Mouse (Mus musculus) layer of hippocampus, adult 9-10 months (tissue): ENCODE measurements at regions not wholly inside any gene's neighbourhood (a gene's known extent, or its start where the extent isn't known, plus 50 kb on each side); places are given as distances from the start of the nearest gene placed in this dataset.
A peak's percentile ranks its signal among the peaks of the same experiment; 100 is the strongest.

Experiments used
- DNase-seq: peaks from one replicate; pipeline ENCODE4 v3.0.0; 2022; ENCODE audit warnings: low spot score

DNA sequence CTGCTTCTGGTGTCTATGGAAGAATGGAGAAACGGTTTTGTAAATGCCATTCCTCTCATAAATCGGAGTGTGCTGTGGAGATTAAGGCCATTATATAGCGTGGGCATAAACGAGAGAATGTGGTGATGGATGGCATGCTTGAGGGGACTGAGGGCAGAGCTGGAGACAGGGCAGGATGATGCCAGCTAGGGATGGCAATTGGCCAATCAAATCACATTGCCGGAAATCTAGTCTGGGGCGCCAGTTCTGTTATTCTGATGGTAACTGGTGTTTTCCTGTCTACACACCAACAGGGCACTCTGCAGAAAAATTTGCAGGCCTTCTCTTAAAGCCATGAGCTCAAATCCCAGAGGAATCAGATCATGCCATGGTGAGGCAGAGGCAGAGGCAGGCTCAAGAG is 224.9 kb upstream of the Kazn start:
- DNase-seq, result no peak

DNA sequence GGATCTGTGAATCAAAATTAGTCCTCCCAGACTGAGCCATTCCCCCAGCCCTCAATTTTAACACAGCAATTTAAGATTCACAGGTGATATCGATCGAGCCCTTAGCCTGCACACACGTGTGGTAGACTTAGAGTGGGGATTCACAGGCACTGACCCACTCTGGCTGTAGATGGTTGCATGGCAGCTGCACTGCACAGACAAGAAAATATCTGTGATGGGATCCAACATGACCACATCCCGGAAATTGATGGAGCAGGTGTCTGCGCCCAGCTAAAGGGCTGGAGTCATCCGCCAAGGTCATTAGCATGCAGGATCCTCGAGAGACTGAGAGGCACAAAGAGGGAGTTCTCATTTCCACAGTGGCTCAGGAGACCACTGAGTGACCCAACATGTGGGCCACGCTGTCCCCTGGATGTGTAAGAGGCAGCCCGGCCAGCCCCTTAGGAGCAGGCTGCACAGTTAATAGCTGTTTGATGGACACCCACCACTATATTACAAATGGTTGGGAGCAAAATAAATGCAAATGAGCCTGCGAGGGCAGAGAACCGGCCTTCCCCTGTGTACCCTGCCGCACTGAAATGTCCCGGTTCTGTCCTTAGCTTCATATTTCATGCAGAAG is 221.4 kb upstream of the Kazn start:
- DNase-seq, result no peak

- no peak for DNase-seq
Observed at GRCm38 (mm10) chr4:142452614-142453013, 213.4 kb upstream of the Kazn start.

GRCm38 (mm10) chr4:142450884-142451283 is 211.7 kb upstream of the Kazn start:
- DNase-seq, result no peak

- no peak for DNase-seq
Observed at GRCm38 (mm10) chr4:142449713-142450112, 210.5 kb upstream of the Kazn start.

DNA sequence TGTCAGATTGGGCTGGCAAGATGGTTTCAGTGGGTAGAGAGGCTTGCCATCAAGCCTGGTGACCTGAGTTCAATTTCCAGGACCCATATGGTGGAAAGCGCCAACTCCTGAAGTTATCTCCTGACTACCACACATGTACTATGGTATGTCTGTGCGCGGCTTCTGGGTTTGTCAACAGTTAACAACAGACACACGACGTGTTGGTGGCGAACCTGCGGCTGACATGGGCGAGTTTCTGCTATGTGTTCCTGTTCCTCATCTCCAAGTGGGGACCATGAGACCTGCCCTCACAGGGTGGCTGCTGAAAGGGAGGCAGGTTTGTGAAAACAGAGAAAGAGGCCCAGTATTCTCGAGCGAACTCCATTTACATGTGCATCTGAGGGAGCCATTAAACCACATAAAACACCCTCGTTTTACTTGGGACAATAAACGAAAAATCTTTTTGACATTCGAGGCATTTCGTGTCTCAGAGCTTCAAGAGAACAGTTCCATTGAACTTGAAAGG is 210.0 kb upstream of the Kazn start:
- no peak for DNase-seq

- DNase-seq, result no peak
Observed at GRCm38 (mm10) chr4:142447529-142447928, 208.3 kb upstream of the Kazn start.

DNA sequence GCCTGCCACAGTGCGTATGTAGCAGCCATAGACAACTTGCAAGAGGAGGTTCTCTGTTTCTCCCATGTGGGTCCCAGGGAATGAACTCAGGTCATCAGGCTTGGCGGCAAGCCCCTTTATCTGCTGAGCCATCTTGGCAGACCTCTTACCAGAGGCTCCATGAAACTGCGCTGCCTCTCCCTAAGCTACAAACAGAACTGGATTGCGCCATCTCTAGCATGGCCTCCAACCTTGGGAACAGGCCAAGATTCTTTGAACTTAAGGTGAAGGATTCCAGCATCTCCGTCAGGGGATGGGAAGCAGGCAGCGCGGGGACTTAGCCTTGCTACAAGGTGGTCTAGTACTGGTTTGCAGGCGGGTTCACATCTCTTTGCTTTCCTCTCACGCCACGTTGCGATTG is 201.8 kb upstream of the Kazn start:
- DNase-seq, result no peak

GRCm38 (mm10) chr4:142439450-142440183 is 200.4 kb upstream of the Kazn start:
- no peak for DNase-seq

- no peak for DNase-seq
Observed at GRCm38 (mm10) chr4:142424596-142424995, 185.4 kb upstream of the Kazn start.

DNA sequence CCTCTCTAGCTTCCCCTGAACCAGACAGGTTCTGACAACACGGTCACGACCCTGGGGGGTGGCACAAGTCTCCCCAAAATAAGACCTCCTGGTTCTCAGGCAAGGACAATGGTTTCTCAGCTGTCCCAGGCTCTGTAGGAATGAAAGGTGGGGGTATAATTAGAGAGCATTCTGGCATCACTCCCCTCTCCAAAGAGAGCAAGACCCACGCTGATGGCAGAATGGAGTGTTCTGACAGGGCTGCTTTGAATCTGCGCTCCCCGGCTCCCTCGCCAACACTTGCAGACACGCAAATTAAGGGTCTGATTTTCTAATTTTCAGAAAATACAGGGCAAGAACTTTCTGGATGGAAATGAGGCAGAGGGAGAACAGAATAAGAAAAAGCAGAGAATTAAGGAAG is 181.2 kb upstream of the Kazn start:
- no peak for DNase-seq

DNA sequence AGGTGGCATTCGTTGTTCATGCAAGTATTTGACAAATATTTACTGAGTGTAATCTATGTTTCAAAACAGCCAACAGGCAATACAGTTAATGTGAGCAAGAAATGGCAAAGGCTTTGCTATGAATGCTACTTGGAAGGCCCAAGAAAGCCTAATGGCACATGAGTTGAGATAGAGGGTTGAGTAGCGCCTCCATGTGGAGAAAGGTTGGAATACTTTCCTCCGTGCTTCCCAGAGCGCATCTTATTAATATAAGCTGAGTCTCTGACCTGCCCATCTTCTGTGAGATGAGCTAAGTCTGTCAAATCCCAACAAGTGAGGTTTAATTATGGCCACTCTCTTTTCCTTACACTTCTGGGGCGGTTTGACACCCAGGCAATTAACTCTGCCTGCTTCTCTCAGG is 175.7 kb upstream of the Kazn start:
- no peak for DNase-seq

GRCm38 (mm10) chr4:142411792-142412191 is 172.6 kb upstream of the Kazn start:
- DNase-seq, result no peak

DNA sequence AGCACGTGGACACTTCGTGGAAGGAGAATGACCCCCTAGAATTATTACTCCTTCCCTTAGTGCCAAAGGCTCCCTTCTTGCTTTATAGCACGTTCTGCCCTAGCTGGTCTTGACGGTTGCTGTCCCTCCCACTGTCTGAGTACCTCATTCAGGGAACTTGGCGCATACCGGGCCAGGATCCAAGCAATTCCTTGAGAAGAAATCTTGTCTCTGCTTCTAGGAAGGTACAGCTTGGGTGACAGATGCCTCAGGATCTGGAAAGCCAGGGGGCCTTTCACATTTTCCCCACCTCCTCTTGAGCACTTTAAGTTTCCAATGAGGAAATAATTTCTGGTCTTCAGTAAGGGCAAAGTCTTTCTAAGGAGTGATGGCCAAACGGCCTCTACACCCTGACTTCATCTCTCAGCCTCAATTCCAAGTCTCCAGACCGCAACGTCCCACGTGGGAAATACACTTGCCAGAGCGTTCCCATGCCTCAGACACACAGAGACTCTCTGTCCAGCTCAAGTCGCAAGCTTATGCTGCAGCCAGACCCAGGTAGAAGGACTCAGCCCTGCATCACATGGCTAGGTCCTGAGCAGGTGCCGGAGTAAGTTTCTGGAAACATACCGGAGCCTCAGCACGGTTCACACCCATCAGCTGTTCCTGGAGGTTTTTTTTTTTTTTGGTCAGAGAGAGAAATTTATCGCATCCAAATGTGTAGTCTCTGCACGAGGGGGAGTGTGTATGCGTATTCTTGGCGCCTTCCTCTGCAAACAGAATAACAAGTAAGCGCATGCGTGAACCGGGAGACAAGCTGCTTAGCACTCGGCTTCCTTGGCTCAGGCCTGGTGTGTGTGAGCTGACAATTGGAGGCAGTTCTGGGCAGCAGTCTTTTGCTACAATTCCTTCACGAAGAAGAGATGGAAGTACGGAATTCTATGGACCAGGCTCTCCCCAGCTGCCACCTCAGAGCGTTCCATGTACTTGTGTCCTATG is 171.7 kb upstream of the Kazn start:
- DNase-seq, result no peak

DNA sequence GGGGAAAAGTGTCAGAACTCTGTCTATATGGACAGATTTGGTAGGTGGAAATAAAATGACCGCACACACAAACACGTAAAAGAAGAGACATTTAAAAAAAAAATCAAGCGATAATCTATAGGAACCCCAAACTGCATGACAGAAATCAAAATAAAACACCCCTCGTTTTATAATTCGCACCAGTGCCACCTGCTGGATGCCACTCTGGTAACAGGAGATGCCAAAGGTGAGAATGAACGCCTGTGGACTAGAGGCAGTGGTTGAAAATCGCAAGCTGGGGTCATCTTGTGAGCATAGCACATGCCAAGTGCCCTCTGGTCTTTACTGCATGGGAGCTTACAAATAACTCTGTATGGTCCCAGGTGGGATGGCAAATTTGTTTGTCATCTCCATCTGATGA is 158.7 kb upstream of the Kazn start:
- DNase-seq, result no peak

DNA sequence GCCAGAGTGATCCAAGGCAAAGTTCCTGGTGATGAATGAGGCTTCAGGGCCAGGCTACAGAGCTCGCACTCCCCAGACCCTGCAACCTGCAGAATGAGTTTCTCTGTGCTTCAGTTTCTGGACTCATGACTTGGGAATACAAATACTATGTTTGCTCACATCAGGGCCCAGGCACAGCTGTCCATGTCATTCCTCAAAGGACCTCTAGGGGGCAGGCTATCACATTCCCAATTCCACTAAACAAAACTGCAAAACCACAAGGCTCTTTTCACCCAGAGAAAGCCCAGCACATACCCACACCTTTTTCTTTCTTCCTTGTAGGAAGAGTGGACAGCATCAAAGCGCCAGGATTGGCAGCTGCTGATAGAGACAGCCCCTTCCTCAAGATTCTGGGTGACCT is 153.7 kb upstream of the Kazn start:
- peak; percentile 71 for DNase-seq

DNA sequence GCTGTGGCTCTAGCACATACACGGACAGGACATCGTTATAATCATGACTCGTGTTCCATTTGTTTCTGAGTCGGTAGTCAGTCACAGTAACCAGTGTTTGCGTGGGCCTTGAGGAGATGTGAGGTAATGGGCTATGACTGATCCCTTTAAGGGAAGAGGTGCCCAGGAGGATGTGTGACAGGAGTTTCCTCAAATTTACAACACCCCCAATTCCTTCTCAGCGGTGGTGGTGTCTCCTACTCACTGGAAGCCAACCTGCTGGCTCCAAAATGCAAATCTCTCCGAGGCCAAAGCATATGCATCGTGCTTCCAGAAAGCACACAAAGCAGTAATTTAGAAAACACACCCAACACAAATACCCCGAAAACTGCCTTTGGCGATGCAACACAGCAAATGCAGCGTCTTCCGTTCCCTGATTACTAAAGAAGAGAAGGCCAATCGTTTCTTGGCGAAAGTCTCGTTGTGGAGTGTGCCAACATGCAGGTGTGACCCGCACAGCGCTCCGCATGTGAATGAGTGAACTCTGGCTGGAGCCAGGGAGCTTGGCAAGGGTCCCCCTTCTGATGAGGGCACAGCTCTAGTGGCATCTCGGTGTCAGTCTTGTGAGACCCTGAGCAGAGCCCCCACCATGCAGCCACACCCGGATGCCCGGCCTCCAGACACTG is 151.5 kb upstream of the Kazn start:
- DNase-seq, result no peak

- no peak for DNase-seq
Observed at GRCm38 (mm10) chr4:142388476-142388875, 149.3 kb upstream of the Kazn start.

GRCm38 (mm10) chr4:142381168-142381567 is 142.0 kb upstream of the Kazn start:
- no peak for DNase-seq

DNA sequence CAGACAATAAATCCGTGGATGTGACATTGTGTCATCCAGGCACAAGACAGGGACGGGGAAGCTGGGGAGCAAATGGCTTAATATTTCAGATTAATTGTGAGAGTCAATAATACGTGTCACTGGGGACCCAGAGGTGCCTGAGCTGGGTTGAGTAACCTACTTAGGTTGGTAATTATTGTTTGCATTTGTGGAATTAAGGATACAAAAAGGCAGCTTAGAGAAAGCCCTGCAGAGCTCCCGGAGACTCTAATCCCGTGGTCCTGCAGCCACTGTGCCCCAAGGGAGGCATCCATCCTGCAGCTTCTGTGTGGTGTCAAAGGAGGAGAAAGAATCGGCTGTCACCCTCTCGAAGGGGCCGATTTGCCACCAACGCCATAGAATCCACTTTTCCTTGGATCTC is 139.3 kb upstream of the Kazn start:
- no peak for DNase-seq

- DNase-seq, result no peak
Observed at GRCm38 (mm10) chr4:142367774-142368173, 128.6 kb upstream of the Kazn start.

DNA sequence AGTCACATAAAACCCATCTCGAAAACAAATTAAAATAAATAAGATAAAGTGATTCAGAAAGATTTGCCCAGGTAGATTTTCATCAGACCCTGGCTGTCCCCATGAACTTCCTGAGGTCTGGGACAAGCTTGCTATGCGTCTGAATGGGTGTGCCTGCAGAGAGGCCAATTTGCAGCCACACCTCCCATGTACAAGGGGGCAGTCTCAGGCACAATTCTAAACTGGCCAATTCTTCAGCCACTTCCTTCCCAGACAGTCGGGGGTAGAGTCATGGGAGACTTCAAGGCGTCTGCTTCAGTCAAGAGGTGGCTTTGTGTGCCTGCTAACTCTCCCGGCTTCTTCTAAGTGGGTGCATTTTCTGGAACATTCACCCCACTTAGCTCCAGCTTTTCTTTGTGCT is 122.9 kb upstream of the Kazn start:
- no peak for DNase-seq
